Mouse (Mus musculus): ENCODE measurements around the gene Fanca. TPM values are rescaled to one million over a fixed set of nuclear protein-coding genes. Genes with fewer than 3 reads are reported as not detected.

The Fanca gene
- polyA plus RNA-seq, 2 experiments = 17.3 to 22.8 TPM

GRCm38 (mm10) chr8:123331810-123332209 is 13.4 kb upstream of the Fanca start:
- Histone ChIP-seq H3K4me2 (ENCODE audit: low read depth) (peak overlapping the region; percentile 76), H3K4me1 (replicated peaks; ENCODE audit: control insufficient read depth in 2 of 2, insufficient read depth in 2 of 2, low read length in 1 of 2) (peaks cover 15 to 34% of the 10 kb centered on the region in 2 experiments; a peak in 3 of 4 replicates), H3K36me3 (replicated peaks; ENCODE audit: control insufficient read depth, insufficient read depth, low read depth) (no peaks in the 10 kb centered on the region), H3K27me3 (ENCODE audit: control insufficient read depth, insufficient read depth, low read length) (no peaks in the 10 kb centered on the region), H3K9me3 (ENCODE audit: control insufficient read depth, low read length) (no peaks in the 10 kb centered on the region), H3K4me3 (ENCODE audit: insufficient read depth in 1 of 2, low read depth in 2 of 2, low read length in 2 of 2) (peak overlapping the region; percentile 51 to 70; a peak in 3 of 4 replicates), H3K27ac (peak overlapping the region; percentile 63), H3K9ac (replicated peaks) (peak overlapping the region; percentile 18; the same call in 1 of the 2 replicates)
- DNase-seq (ENCODE audit: low read depth in 3 of 3, low spot score in 3 of 3) (no peak), ATAC-seq (ENCODE audit: insufficient read depth) (peak; percentile 50; the same call in 1 of the 2 replicates)
- WGBS (ENCODE audit: insufficient replicate concordance) = 10% methylated on average over 8 of the region's 8 CpGs
- TF ChIP-seq CTCF (IDR thresholded peaks at IDR 0.05; ENCODE audit: low read depth) = no peak
- TF ChIP-seq EP300 (IDR thresholded peaks at IDR 0.05; ENCODE audit: low read depth) = peak; percentile 77

- Histone ChIP-seq H3K4me1 (replicated peaks; ENCODE audit: control insufficient read depth in 2 of 2, insufficient read depth in 2 of 2, low read length in 1 of 2) (peaks cover 15 to 34% of the 10 kb centered on the region in 2 experiments; a peak in 3 of 4 replicates), H3K36me3 (replicated peaks; ENCODE audit: control insufficient read depth, insufficient read depth, low read depth) (no peaks in the 10 kb centered on the region), H3K9ac (replicated peaks) (no peak overlapping the region), H3K4me3 (ENCODE audit: insufficient read depth in 1 of 2, low read depth in 2 of 2, low read length in 2 of 2) (no peak overlapping the region), H3K27me3 (ENCODE audit: control insufficient read depth, insufficient read depth, low read length) (no peaks in the 10 kb centered on the region), H3K4me2 (ENCODE audit: low read depth) (peak overlapping the region; percentile 76), H3K9me3 (ENCODE audit: control insufficient read depth, low read length) (no peaks in the 10 kb centered on the region), H3K27ac (no peak overlapping the region)
- WGBS (ENCODE audit: insufficient replicate concordance) = 53% methylated on average over 2 of the region's 2 CpGs
- DNase-seq (ENCODE audit: low read depth in 3 of 3, low spot score in 3 of 3) (no peak), ATAC-seq (ENCODE audit: insufficient read depth) (no peak)
- TF ChIP-seq EP300 (IDR thresholded peaks at IDR 0.05; ENCODE audit: low read depth) (no peak), CTCF (IDR thresholded peaks at IDR 0.05; ENCODE audit: low read depth) (no peak)
Observed at GRCm38 (mm10) chr8:123331301-123331700, 12.9 kb upstream of the Fanca start.

DNA sequence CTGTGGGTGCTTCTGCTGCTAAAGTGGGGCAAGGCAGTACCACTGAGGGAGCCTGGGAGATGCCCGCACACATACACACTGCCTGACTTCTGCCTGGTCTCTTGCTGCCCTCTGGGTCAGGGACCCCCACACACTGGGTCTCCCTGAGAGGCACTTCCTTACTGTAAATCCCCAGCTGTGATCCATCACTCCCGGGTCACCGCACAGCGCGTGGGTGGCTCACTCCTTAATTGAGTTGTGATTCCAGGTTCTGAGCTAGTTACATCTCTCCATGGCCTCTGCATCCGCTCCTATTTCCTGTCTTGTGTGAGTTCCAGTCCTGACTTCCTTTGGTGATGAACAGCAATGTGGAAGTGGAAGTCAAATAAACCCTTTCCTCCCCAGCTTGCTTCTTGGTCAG is 12.3 kb upstream of the Fanca start:
- Histone ChIP-seq H3K27me3 (ENCODE audit: control insufficient read depth, insufficient read depth, low read length) (no peaks in the 10 kb centered on the region), H3K36me3 (replicated peaks; ENCODE audit: control insufficient read depth, insufficient read depth, low read depth) (no peaks in the 10 kb centered on the region), H3K4me1 (replicated peaks; ENCODE audit: control insufficient read depth in 2 of 2, insufficient read depth in 2 of 2, low read length in 1 of 2) (peaks cover 15 to 34% of the 10 kb centered on the region in 2 experiments; a peak in 3 of 4 replicates), H3K9ac (replicated peaks) (no peak overlapping the region), H3K27ac (no peak overlapping the region), H3K4me2 (ENCODE audit: low read depth) (no peak overlapping the region), H3K4me3 (ENCODE audit: insufficient read depth in 1 of 2, low read depth in 2 of 2, low read length in 2 of 2) (no peak overlapping the region), H3K9me3 (ENCODE audit: control insufficient read depth, low read length) (no peaks in the 10 kb centered on the region)
- no peak for TF ChIP-seq EP300 (IDR thresholded peaks at IDR 0.05; ENCODE audit: low read depth)
- DNase-seq (ENCODE audit: low read depth in 3 of 3, low spot score in 3 of 3) = no peak
- no peak for ATAC-seq (ENCODE audit: insufficient read depth)
- WGBS (ENCODE audit: insufficient replicate concordance) = 50% methylated on average over 6 of the region's 6 CpGs

DNA sequence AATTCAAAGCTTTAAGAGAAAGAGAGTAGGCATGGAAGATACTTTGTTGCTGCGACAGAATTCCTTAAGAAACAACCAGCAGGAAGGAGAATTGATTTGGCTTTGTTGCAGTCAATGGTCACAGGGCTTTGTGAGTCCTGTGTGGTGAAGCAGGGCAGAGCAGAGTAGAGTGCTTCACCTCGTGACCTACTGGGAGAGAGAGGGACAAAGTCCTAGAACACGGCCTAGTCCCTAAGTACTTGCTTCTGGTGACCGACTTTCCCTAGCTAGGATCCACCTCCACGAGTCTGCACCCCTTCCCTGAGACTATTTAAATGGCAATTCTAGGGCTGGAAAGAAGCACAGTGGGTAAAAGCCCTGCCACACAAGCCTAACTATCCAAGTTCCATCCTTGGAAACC is 11.6 kb upstream of the Fanca start:
- ATAC-seq (ENCODE audit: insufficient read depth) (no peak), DNase-seq (ENCODE audit: low read depth in 3 of 3, low spot score in 3 of 3) (no peak)
- WGBS (ENCODE audit: insufficient replicate concordance) = 56% methylated on average over 5 of the region's 5 CpGs
- H3K36me3 ChIP-seq (replicated peaks; ENCODE audit: control insufficient read depth, insufficient read depth, low read depth) = no peaks in the 10 kb centered on the region
- no peak overlapping the region for H3K9ac ChIP-seq (replicated peaks)
- H3K27ac ChIP-seq = no peak overlapping the region
- H3K4me2 ChIP-seq (ENCODE audit: low read depth) = no peak overlapping the region
- TF ChIP-seq CTCF (IDR thresholded peaks at IDR 0.05; ENCODE audit: low read depth) (no peak), EP300 (IDR thresholded peaks at IDR 0.05; ENCODE audit: low read depth) (no peak)
- no peak overlapping the region for H3K4me3 ChIP-seq (ENCODE audit: insufficient read depth in 1 of 2, low read depth in 2 of 2, low read length in 2 of 2)
- H3K9me3 ChIP-seq (ENCODE audit: control insufficient read depth, low read length) = no peaks in the 10 kb centered on the region
- no peaks in the 10 kb centered on the region for H3K27me3 ChIP-seq (ENCODE audit: control insufficient read depth, insufficient read depth, low read length)
- H3K4me1 ChIP-seq (replicated peaks; ENCODE audit: control insufficient read depth in 2 of 2, insufficient read depth in 2 of 2, low read length in 1 of 2) = peaks cover 15 to 34% of the 10 kb centered on the region in 2 experiments; a peak in 3 of 4 replicates

DNA sequence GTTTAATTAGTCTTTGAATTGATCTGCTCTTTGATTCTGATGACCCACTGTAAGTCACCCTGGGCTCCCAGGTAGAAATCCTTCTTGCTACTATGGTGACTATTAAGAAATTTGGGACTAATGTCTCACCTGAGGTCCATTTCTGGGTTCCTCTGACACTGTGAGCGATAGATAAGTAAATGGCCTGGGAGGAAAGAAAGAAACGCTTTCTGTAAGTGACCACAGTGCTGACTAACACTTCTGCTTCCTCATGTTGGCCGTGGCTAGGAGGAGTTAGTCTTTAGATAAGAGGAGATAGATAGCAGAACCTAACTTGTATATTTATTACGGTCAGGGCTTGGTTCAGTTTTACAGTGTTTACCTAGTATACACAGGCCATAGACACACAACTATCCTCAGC is 11.0 kb upstream of the Fanca start:
- H3K4me2 ChIP-seq (ENCODE audit: low read depth) = no peak overlapping the region
- no peak for TF ChIP-seq CTCF (IDR thresholded peaks at IDR 0.05; ENCODE audit: low read depth)
- TF ChIP-seq EP300 (IDR thresholded peaks at IDR 0.05; ENCODE audit: low read depth) = no peak
- H3K27ac ChIP-seq = no peak overlapping the region
- ATAC-seq (ENCODE audit: insufficient read depth) (no peak), DNase-seq (ENCODE audit: low read depth in 3 of 3, low spot score in 3 of 3) (no peak)
- no peaks in the 10 kb centered on the region for H3K27me3 ChIP-seq (ENCODE audit: control insufficient read depth, insufficient read depth, low read length)
- H3K4me3 ChIP-seq (ENCODE audit: insufficient read depth in 1 of 2, low read depth in 2 of 2, low read length in 2 of 2) = no peak overlapping the region
- no peak overlapping the region for H3K9ac ChIP-seq (replicated peaks)
- peaks cover 15 to 32% of the 10 kb centered on the region in 2 experiments; a peak in 3 of 4 replicates for H3K4me1 ChIP-seq (replicated peaks; ENCODE audit: control insufficient read depth in 2 of 2, insufficient read depth in 2 of 2, low read length in 1 of 2)
- H3K9me3 ChIP-seq (ENCODE audit: control insufficient read depth, low read length) = no peaks in the 10 kb centered on the region
- H3K36me3 ChIP-seq (replicated peaks; ENCODE audit: control insufficient read depth, insufficient read depth, low read depth) = no peaks in the 10 kb centered on the region
- WGBS (ENCODE audit: insufficient replicate concordance) = 13% methylated on average over 4 of the region's 4 CpGs

Data from liver, embryonic 14.5 days (tissue).